Mouse (Mus musculus) ES-Bruce4 (cell line): ENCODE results near the gene Ptprr.

Experiments used
- CTCF ChIP-seq: IDR thresholded peaks from one replicate; pipeline ENCODE4 v1.8.1; 2011; ENCODE audit warnings: low read depth, low read length
- EP300 ChIP-seq: IDR thresholded peaks from 2 replicates; pipeline ENCODE4 v1.6.1; 2011; ENCODE audit warnings: low read depth, low read length; ENCODE audit not compliant: insufficient read depth
- POLR2A ChIP-seq: IDR thresholded peaks from one replicate; pipeline ENCODE4 v1.8.1; 2011; ENCODE audit warnings: low read length; ENCODE audit not compliant: insufficient read depth

DNA sequence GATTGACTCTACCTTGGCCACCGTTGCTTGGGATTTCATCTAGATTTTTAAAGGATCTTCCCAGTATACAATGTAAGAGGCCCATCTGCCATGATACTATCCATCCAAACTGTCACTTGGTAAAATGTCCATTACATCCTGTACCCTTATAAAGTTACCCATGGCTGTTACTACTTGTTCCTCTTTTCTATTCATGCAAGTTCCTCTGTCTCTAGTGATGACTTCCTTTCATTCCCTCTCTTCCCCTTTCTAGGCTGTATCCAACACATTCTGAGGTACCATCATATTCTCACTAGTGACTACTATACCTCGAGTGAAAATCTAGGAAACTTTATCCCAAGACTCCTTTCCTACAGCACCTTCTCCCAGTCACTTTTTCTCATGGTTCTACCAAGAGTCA lies 173.7 kb downstream of the Ptprr start:
- TF ChIP-seq CTCF (no peak), POLR2A (no peak), EP300 (no peak)
